Mouse (Mus musculus) heart, embryonic 14.5 days (tissue): ENCODE results near the gene Hist1h2ab. TPM values are rescaled to one million over a fixed set of nuclear protein-coding genes. Genes with fewer than 3 reads are reported as not detected.

Source experiments
- ATAC-seq: fragments of 200-750 bp; cut with Nextera tagmentation; 2 replicates; pipeline ENCODE4 v1.8.0; 2017; ENCODE audit warnings: low read depth, moderate TSS enrichment; ENCODE audit not compliant: insufficient number of reproducible peaks, insufficient read depth, low FRiP score
- H3K27ac ChIP-seq, 2 experiments: fragments of 200-500 bp in 1 of 2; fragments of 300-500 bp in 1 of 2; sonication (generic) in 1 of 2; replicated peaks in 1 of 2; 2 replicates each; pipeline ENCODE4 v1.5.1; 2012 to 2014; ENCODE audit warnings: low read depth in 2 of 2, low read length in 2 of 2, control low read depth in 1 of 2, mild to moderate bottlenecking in 1 of 2, mixed read lengths in 1 of 2; ENCODE audit not compliant: control insufficient read depth in 1 of 2, insufficient read depth in 1 of 2
- H3K27me3 ChIP-seq: fragments of 300-500 bp; sonication (generic); 2 replicates; pipeline ENCODE4 v1.6.1; 2014; ENCODE audit warnings: mild to moderate bottlenecking, low read length, control low read depth; ENCODE audit not compliant: control insufficient read depth, insufficient read depth
- H3K36me3 ChIP-seq: fragments of 300-500 bp; sonication (generic); 2 replicates; pipeline ENCODE4 v1.6.1; 2014; ENCODE audit warnings: mild to moderate bottlenecking, control low read depth, low read length, mixed read lengths; ENCODE audit not compliant: control insufficient read depth, insufficient read depth
- H3K4me1 ChIP-seq, 2 experiments: fragments of 200-500 bp in 1 of 2; fragments of 300-500 bp in 1 of 2; sonication (generic) in 1 of 2; 2 replicates each; pipeline ENCODE4 v1.6.1; 2012 to 2014; ENCODE audit warnings: low read length in 2 of 2, control low read depth in 1 of 2, mixed read lengths in 1 of 2; ENCODE audit not compliant: control insufficient read depth in 2 of 2, insufficient read depth in 2 of 2
- H3K4me2 ChIP-seq: fragments of 300-500 bp; sonication (generic); 2 replicates; pipeline ENCODE4 v1.6.1; 2014; ENCODE audit warnings: mild to moderate bottlenecking, low read length
- H3K4me3 ChIP-seq, 2 experiments: fragments of 200-500 bp in 1 of 2; fragments of 300-500 bp in 1 of 2; sonication (generic) in 1 of 2; 2 replicates each; pipeline ENCODE4 v1.5.1; 2012 to 2014; ENCODE audit warnings: low read length in 2 of 2, mild to moderate bottlenecking in 2 of 2, control low read depth in 1 of 2, low read depth in 1 of 2, moderate library complexity in 1 of 2; ENCODE audit not compliant: control insufficient read depth in 1 of 2, insufficient read depth in 1 of 2
- H3K9ac ChIP-seq: fragments of 300-500 bp; sonication (generic); 2 replicates; pipeline ENCODE4 v1.6.1; 2014; ENCODE audit warnings: mild to moderate bottlenecking, low read length
- H3K9me3 ChIP-seq: fragments of 300-500 bp; sonication (generic); 2 replicates; pipeline ENCODE4 v1.6.1; 2016; ENCODE audit warnings: low read length, control low read depth; ENCODE audit not compliant: control insufficient read depth
- WGBS: fragments of 180-500 bp; shearing (Covaris S2); extraction: QIAGEN DNeasy Blood & Tissue Kit; methylation state at CpG from one replicate; pipeline ENCODE4 v1.1.7; 2014; 5-methylcytosine and 5-hydroxymethylcytosine counted together
- polyA plus RNA-seq: library from polyadenylated mRNA; unstranded; fragments of >200 nt; fragmentation: Nextera tagmentation; extraction: Ambion mirVana; gene quantifications from 2 replicates; pipeline ENCODE4 v1.2.1, GENCODE M21; 2014

Hist1h2ab gene
- polyA plus RNA-seq, 1 experiment from 2014 or later = 14.5 TPM

DNA sequence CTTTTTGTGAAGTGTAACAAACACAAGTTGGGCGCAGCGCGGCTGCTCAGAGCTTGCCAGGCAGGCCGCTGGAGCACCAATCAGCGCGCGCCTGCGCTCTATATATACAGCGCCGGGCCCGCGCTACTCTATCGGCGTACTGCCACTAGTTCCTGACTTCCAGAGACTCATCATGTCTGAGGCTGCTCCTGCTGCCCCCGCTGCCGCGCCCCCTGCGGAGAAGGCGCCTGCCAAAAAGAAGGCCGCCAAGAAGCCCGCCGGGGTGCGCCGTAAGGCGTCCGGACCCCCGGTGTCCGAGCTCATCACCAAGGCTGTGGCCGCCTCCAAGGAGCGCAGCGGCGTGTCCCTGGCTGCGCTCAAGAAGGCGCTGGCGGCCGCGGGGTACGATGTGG, 12.3 kb upstream of the Hist1h2ab start, which contains the start of gene Hist1h1c:
Gene Hist1h1c, plus strand, starts transcription at position 132 of the 392 bp plus-strand sequence.
- Histone ChIP-seq H3K36me3 (no peaks in the 10 kb centered on the region), H3K27me3 (no peaks in the 10 kb centered on the region), H3K27ac (peak within 1 kb of the TSS; percentile 99), H3K4me3 (peak within 1 kb of the TSS; percentile 51 to 86), H3K4me1 (peaks cover 0 to 15% of the 10 kb centered on the region in 2 experiments; a peak in 1 of 4 replicates), H3K9me3 (no peaks in the 10 kb centered on the region), H3K4me2 (peak within 1 kb of the TSS; percentile 75), H3K9ac (peak within 1 kb of the TSS; percentile 95)
- under 1% methylated on average over 29 of the region's 38 CpGs for WGBS
- peak; percentile 91 for ATAC-seq

DNA sequence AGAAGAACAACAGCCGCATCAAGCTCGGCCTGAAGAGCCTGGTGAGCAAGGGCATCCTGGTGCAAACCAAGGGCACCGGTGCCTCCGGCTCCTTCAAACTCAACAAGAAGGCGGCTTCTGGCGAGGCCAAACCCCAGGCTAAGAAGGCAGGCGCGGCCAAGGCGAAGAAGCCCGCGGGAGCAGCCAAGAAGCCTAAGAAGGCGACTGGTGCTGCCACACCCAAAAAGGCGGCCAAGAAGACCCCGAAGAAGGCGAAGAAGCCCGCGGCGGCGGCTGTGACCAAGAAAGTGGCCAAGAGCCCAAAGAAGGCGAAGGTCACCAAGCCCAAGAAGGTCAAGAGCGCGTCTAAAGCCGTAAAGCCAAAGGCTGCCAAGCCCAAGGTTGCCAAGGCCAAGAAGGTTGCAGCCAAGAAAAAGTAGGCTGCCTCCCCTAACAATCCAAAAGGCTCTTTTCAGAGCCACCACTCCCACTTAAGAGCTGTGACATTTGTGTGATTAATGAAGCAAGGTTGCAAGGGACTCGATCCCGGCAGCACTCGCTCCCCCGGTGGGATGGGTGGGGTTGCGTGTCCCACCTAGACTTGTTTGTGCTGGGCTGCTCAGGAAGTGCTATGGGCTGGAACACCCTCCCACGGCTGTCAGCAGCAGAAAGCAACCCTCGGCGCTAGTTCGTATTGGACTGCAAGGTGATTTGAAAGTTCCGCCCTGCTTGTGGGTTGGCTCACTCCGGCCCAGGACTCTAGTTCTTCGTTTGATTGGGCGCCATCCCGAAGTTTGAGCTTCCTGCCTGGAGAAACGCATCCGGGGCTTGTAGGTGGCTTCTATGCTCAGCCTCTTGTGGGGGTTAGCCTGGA, 11.6 kb upstream of the Hist1h2ab start:
- Histone ChIP-seq H3K4me2 (peak overlapping the region; percentile 75), H3K4me1 (peaks cover 0 to 19% of the 10 kb centered on the region in 2 experiments; a peak in 2 of 4 replicates), H3K27me3 (no peaks in the 10 kb centered on the region), H3K36me3 (no peaks in the 10 kb centered on the region), H3K9me3 (no peaks in the 10 kb centered on the region), H3K9ac (peak overlapping the region; percentile 95), H3K27ac (peak overlapping the region; percentile 99), H3K4me3 (peak overlapping the region; percentile 51 to 86)
- under 1% methylated on average over 39 of the region's 39 CpGs for whole genome bisulfite sequencing
- ATAC-seq = peak; percentile 92

DNA sequence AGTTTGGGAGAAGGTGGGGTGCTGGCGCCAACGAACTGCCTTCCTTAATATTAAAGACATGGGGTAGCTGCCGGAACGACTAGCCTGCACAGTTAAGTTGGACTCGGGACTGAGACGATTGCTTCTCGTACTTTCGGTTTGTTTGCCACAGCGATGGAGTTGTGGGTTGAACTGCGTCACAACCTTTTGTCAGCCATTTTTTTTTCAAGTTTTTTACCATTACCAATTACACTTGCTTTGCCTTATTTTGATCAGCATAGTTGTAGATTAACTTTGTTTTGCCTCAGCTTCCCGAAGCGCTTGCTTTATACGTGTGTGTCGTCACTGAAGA, 11.0 kb upstream of the Hist1h2ab start:
- no peaks in the 10 kb centered on the region for H3K36me3 ChIP-seq
- H3K27ac ChIP-seq = peak overlapping the region; percentile 99
- peak overlapping the region; percentile 95 for H3K9ac ChIP-seq
- peak overlapping the region; percentile 75 for H3K4me2 ChIP-seq
- H3K4me3 ChIP-seq = peak overlapping the region; percentile 51 to 86
- peak; percentile 10; the same call in 1 of the 2 replicates for ATAC-seq
- peaks cover 0 to 23% of the 10 kb centered on the region in 2 experiments; a peak in 2 of 4 replicates for H3K4me1 ChIP-seq
- H3K27me3 ChIP-seq = no peaks in the 10 kb centered on the region
- under 1% methylated on average over 14 of the region's 14 CpGs for WGBS
- H3K9me3 ChIP-seq = no peaks in the 10 kb centered on the region

DNA sequence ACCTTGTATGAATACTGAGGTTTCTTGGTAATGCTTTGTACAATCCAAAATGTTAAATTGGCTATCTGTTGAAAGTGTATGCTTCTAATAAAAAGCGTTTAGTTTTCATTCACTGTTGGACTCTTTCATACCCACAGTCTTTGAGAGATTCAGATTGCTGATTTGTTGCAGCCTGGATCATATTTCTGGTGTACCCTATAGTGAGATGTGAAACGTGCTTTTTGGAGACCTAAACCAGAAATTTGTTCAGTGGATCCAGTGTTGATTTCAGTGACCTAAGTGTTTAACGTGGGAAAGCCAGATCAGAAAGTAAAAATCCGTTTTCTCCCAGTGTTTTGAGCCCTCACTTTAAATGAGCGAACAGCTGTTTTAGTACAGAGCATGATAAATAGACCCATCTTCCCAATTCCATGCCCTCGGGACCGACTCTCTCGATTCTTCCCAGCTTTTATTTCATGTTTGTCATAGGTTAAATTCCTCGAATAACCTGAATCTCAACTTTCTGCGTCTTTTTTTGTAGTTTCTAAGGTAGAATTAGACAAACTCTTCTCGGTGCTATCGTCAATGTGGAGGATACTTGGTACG, 10.6 kb upstream of the Hist1h2ab start:
- H3K4me1 ChIP-seq = peaks cover 0 to 23% of the 10 kb centered on the region in 2 experiments; a peak in 2 of 4 replicates
- peak overlapping the region; percentile 51 to 86; a peak in 3 of 4 replicates for H3K4me3 ChIP-seq
- H3K27me3 ChIP-seq = no peaks in the 10 kb centered on the region
- peak overlapping the region; percentile 95 for H3K9ac ChIP-seq
- H3K9me3 ChIP-seq = no peaks in the 10 kb centered on the region
- peak overlapping the region; percentile 99 for H3K27ac ChIP-seq
- no peak for ATAC-seq
- H3K4me2 ChIP-seq = peak overlapping the region; percentile 75
- H3K36me3 ChIP-seq = no peaks in the 10 kb centered on the region
- WGBS = 34% methylated on average over 13 of the region's 13 CpGs

DNA sequence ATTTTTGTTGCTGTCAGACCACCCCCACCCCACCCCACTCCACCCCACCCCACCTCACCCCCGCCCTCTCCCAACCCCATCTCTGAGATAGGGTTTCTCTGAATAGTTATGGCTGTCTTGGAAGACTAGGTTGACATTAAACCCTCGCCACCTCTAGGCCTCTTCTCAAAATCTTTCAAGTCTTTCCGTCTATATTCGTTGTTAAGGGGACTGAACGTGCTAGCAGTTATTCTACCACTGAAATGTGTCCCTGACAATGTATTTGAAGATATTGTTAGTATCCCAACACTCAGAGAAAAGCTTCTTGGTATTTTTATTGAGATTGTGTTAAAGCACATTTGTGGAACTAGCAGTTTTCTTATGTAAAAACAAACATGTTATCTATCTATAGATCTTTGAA, 10.0 kb upstream of the Hist1h2ab start:
- ATAC-seq = no peak
- Histone ChIP-seq H3K4me3 (peak overlapping the region in 1 of 2 experiments; percentile 51; a peak in 1 of 4 replicates), H3K36me3 (no peaks in the 10 kb centered on the region), H3K27ac (no peak overlapping the region), H3K9me3 (no peaks in the 10 kb centered on the region), H3K9ac (no peak overlapping the region; the same call in 1 of the 2 replicates), H3K4me1 (peaks cover 0 to 23% of the 10 kb centered on the region in 2 experiments; a peak in 2 of 4 replicates), H3K27me3 (no peaks in the 10 kb centered on the region), H3K4me2 (peak overlapping the region; percentile 75)
- 63% methylated on average over 5 of the region's 5 CpGs for WGBS

DNA sequence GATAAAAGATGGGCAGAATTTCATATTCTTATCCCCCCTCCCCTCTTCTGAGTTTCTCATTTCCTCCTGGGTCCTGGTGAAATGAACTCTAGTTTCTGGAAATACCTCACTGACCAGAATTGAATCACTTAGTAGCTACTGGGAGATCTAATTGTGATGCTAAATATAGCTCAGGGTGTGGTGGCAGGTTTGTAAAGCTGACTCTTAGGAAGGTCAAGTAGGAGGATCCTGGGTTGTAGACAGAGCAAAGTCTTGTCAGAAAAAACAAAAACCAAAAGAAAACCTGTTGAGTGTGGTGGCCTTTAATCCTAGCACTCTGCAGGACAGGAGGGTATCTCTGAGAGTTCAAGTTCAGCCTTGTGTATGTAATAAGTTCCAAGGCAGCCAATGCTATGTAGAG, 8.9 kb upstream of the Hist1h2ab start:
- no peaks in the 10 kb centered on the region for H3K9me3 ChIP-seq
- H3K27ac ChIP-seq = no peak overlapping the region

DNA sequence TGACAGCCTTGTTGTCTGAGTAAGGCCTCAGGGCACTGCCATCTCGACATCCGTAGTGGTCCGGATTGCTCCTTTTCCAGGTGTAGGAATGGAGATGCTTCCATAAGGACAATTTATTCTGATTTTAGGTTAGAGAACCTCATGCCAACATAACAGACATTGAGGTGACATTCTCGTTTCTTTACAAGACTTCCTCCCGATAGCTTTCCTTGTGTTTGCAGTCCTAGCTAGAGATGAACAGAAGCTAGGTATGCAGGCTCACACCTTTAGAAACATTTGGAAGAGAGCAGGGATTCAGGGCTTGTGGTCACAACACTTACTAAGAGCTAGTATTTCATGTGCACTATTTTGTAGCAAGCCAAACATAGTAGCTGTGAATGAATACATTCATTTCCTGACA, 7.7 kb upstream of the Hist1h2ab start:
- no peak overlapping the region; a peak in 1 of 4 replicates for H3K27ac ChIP-seq
- H3K9me3 ChIP-seq = no peaks in the 10 kb centered on the region
- H3K4me3 ChIP-seq = no peak overlapping the region
- H3K4me1 ChIP-seq = peaks cover 0 to 31% of the 10 kb centered on the region in 2 experiments; a peak in 2 of 4 replicates
- H3K36me3 ChIP-seq = no peaks in the 10 kb centered on the region
- no peak overlapping the region for H3K4me2 ChIP-seq
- H3K9ac ChIP-seq = no peak overlapping the region
- no peaks in the 10 kb centered on the region for H3K27me3 ChIP-seq
- ATAC-seq = no peak
- WGBS = 83% methylated on average over 5 of the region's 5 CpGs

More for the DNA sequence above, 8.9 kb upstream of the Hist1h2ab start:
- Histone ChIP-seq H3K4me2 (no peak overlapping the region), H3K36me3 (no peaks in the 10 kb centered on the region), H3K4me1 (peaks cover 0 to 24% of the 10 kb centered on the region in 2 experiments; a peak in 2 of 4 replicates), H3K9ac (no peak overlapping the region), H3K4me3 (no peak overlapping the region), H3K27me3 (no peaks in the 10 kb centered on the region)
- ATAC-seq = no peak
